Mouse (Mus musculus): ENCODE data around the gene Tinf2. TPM values are rescaled to one million over a fixed set of nuclear protein-coding genes. Genes with fewer than 3 reads are reported as not detected.
A peak's percentile ranks its signal among the peaks of the same experiment; 100 is the strongest.

Gene Tinf2
- total RNA-seq, 1 experiment: 26.1 TPM

GRCm38 (mm10) chr14:55713007-55713728 lies 31.5 kb upstream of the Tinf2 start:
- Histone ChIP-seq H3K27ac (ENCODE audit: insufficient read depth, low read depth, low read length, poor library complexity, severe bottlenecking) (no peak overlapping the region), H3K4me3 (ENCODE audit: insufficient read depth in 1 of 2, low read depth in 1 of 2, low read length in 2 of 2, poor library complexity in 1 of 2, severe bottlenecking in 1 of 2) (peak overlapping the region; percentile 54 to 57)

GRCm38 (mm10) chr14:55711786-55712185 lies 30.2 kb upstream of the Tinf2 start:
- no peaks in the 10 kb centered on the region for H3K9me3 ChIP-seq (ENCODE audit: control insufficient read depth, insufficient read depth, low read depth, low read length)
- peaks cover 14 to 43% of the 10 kb centered on the region in 2 experiments for H3K4me1 ChIP-seq (ENCODE audit: control insufficient read depth in 2 of 2, insufficient read depth in 2 of 2, low read length in 2 of 2, poor library complexity in 1 of 2)
- in situ Hi-C loops (cut with MboI; ENCODE audit: low sequenced_read_pairs in 2 of 2, unreplicated experiment in 2 of 2): no loop called here
- peak overlapping the region; percentile 0 to 30; a peak in 1 of 4 replicates for H3K4me3 ChIP-seq (ENCODE audit: insufficient read depth in 1 of 2, low read depth in 1 of 2, low read length in 2 of 2, poor library complexity in 1 of 2, severe bottlenecking in 1 of 2)
- TF ChIP-seq CHD2 (IDR thresholded peaks at IDR 0.05; ENCODE audit: low read depth, low read length): no peak
- no peak for TF ChIP-seq ZC3H11A (IDR thresholded peaks at IDR 0.05; ENCODE audit: borderline replicate concordance, low read depth, low read length)
- no peak for TF ChIP-seq ZNF384 (IDR thresholded peaks at IDR 0.05; ENCODE audit: low read depth, low read length)
- no peak for TF ChIP-seq HCFC1 (IDR thresholded peaks at IDR 0.05; ENCODE audit: borderline replicate concordance, insufficient read depth, low read length)
- no peak for TF ChIP-seq MAFK (IDR thresholded peaks at IDR 0.05; ENCODE audit: insufficient read depth, low read depth, low read length)
- H3K27ac ChIP-seq (ENCODE audit: insufficient read depth, low read depth, low read length, poor library complexity, severe bottlenecking): no peak overlapping the region
- DNase-seq (ENCODE audit: low read depth, low spot score): no peak
- peaks cover 8% of the 10 kb centered on the region for H3K36me3 ChIP-seq (ENCODE audit: control insufficient read depth, insufficient read depth, low read length, poor library complexity, severe bottlenecking)
- H3K9ac ChIP-seq (ENCODE audit: insufficient read depth, low read depth, low read length, poor library complexity, severe bottlenecking): no peak overlapping the region

More at GRCm38 (mm10) chr14:55713007-55713728, 31.5 kb upstream of the Tinf2 start:
- peaks cover 14 to 43% of the 10 kb centered on the region in 2 experiments for H3K4me1 ChIP-seq (ENCODE audit: control insufficient read depth in 2 of 2, insufficient read depth in 2 of 2, low read length in 2 of 2, poor library complexity in 1 of 2)
- no peak overlapping the region for H3K9ac ChIP-seq (ENCODE audit: insufficient read depth, low read depth, low read length, poor library complexity, severe bottlenecking)
- peak; percentile 47 for DNase-seq (ENCODE audit: low read depth, low spot score)
- TF ChIP-seq ZNF384 (IDR thresholded peaks at IDR 0.05; ENCODE audit: low read depth, low read length) (no peak), ZC3H11A (IDR thresholded peaks at IDR 0.05; ENCODE audit: borderline replicate concordance, low read depth, low read length) (no peak), MAFK (IDR thresholded peaks at IDR 0.05; ENCODE audit: insufficient read depth, low read depth, low read length) (no peak), CHD2 (IDR thresholded peaks at IDR 0.05; ENCODE audit: low read depth, low read length) (no peak), HCFC1 (IDR thresholded peaks at IDR 0.05; ENCODE audit: borderline replicate concordance, insufficient read depth, low read length) (no peak)
- in situ Hi-C loops (cut with MboI; ENCODE audit: low sequenced_read_pairs in 2 of 2, unreplicated experiment in 2 of 2): no loop called here
- H3K36me3 ChIP-seq (ENCODE audit: control insufficient read depth, insufficient read depth, low read length, poor library complexity, severe bottlenecking): peaks cover 19% of the 10 kb centered on the region
- no peaks in the 10 kb centered on the region for H3K9me3 ChIP-seq (ENCODE audit: control insufficient read depth, insufficient read depth, low read depth, low read length)

- in situ Hi-C loops (cut with MboI; ENCODE audit: low sequenced_read_pairs in 2 of 2, unreplicated experiment in 2 of 2): no loop called here
- H3K9me3 ChIP-seq (ENCODE audit: control insufficient read depth, insufficient read depth, low read depth, low read length): no peaks in the 10 kb centered on the region
- no peak overlapping the region for H3K9ac ChIP-seq (ENCODE audit: insufficient read depth, low read depth, low read length, poor library complexity, severe bottlenecking)
- TF ChIP-seq ZC3H11A (IDR thresholded peaks at IDR 0.05; ENCODE audit: borderline replicate concordance, low read depth, low read length) (no peak), ZNF384 (IDR thresholded peaks at IDR 0.05; ENCODE audit: low read depth, low read length) (no peak), MAFK (IDR thresholded peaks at IDR 0.05; ENCODE audit: insufficient read depth, low read depth, low read length) (no peak), CHD2 (IDR thresholded peaks at IDR 0.05; ENCODE audit: low read depth, low read length) (peak; percentile 14; the same call in 1 of the 2 replicates), HCFC1 (IDR thresholded peaks at IDR 0.05; ENCODE audit: borderline replicate concordance, insufficient read depth, low read length) (0 out of 2 replicates have a peak, but pooled peaks have one; percentile 26)
- DNase-seq (ENCODE audit: low read depth, low spot score): peak; percentile 58
- H3K36me3 ChIP-seq (ENCODE audit: control insufficient read depth, insufficient read depth, low read length, poor library complexity, severe bottlenecking): no peaks in the 10 kb centered on the region
- peak overlapping the region; percentile 14; the same call in 1 of the 2 replicates for H3K27ac ChIP-seq (ENCODE audit: insufficient read depth, low read depth, low read length, poor library complexity, severe bottlenecking)
- peak overlapping the region in 1 of 2 experiments; percentile 6; a peak in 1 of 4 replicates for H3K4me3 ChIP-seq (ENCODE audit: insufficient read depth in 1 of 2, low read depth in 1 of 2, low read length in 2 of 2, poor library complexity in 1 of 2, severe bottlenecking in 1 of 2)
- peaks cover 9 to 47% of the 10 kb centered on the region in 2 experiments for H3K4me1 ChIP-seq (ENCODE audit: control insufficient read depth in 2 of 2, insufficient read depth in 2 of 2, low read length in 2 of 2, poor library complexity in 1 of 2)
Observed at GRCm38 (mm10) chr14:55709509-55709908, 27.9 kb upstream of the Tinf2 start.

DNA sequence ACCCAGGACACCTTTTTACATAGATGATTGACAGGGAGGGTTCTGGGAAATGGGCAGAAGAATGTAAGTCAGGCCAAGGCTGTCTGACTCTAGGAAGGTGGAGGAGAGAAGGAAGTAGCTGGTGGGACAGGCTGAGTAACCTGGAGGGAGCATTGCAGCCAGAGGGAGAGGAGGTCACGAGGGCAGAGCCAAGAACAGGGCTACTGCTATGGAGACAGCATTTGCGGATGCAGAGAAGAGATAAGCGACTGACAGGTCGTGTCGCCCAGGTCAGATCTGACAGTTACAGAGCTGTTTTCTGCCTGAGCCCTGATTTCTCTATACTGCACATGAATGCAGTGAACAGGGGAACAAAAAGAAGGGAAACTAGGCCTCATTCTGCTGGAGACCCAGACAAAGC lies 25.8 kb upstream of the Tinf2 start:
- Histone ChIP-seq H3K9me3 (ENCODE audit: control insufficient read depth, insufficient read depth, low read depth, low read length) (no peaks in the 10 kb centered on the region), H3K4me3 (ENCODE audit: insufficient read depth in 1 of 2, low read depth in 1 of 2, low read length in 2 of 2, poor library complexity in 1 of 2, severe bottlenecking in 1 of 2) (no peak overlapping the region), H3K9ac (ENCODE audit: insufficient read depth, low read depth, low read length, poor library complexity, severe bottlenecking) (no peak overlapping the region), H3K4me1 (ENCODE audit: control insufficient read depth in 2 of 2, insufficient read depth in 2 of 2, low read length in 2 of 2, poor library complexity in 1 of 2) (peaks cover 9 to 45% of the 10 kb centered on the region in 2 experiments), H3K27ac (ENCODE audit: insufficient read depth, low read depth, low read length, poor library complexity, severe bottlenecking) (no peak overlapping the region), H3K36me3 (ENCODE audit: control insufficient read depth, insufficient read depth, low read length, poor library complexity, severe bottlenecking) (0 out of 2 replicates have a peak, but pooled peaks cover 2% of the 10 kb centered on the region)
- DNase-seq (ENCODE audit: low read depth, low spot score): no peak
- in situ Hi-C loops (cut with MboI; ENCODE audit: low sequenced_read_pairs in 2 of 2, unreplicated experiment in 2 of 2): no loop called here
- TF ChIP-seq HCFC1 (IDR thresholded peaks at IDR 0.05; ENCODE audit: borderline replicate concordance, insufficient read depth, low read length) (no peak), CHD2 (IDR thresholded peaks at IDR 0.05; ENCODE audit: low read depth, low read length) (no peak), ZNF384 (IDR thresholded peaks at IDR 0.05; ENCODE audit: low read depth, low read length) (no peak), ZC3H11A (IDR thresholded peaks at IDR 0.05; ENCODE audit: borderline replicate concordance, low read depth, low read length) (no peak), MAFK (IDR thresholded peaks at IDR 0.05; ENCODE audit: insufficient read depth, low read depth, low read length) (no peak)
